Mouse (Mus musculus): ENCODE data around the gene Tex48.

Tex48 gene

GRCm38 (mm10) chr4:63595259-63595658, 27.0 kb downstream of the Tex48 start:
- DNase-seq (ENCODE audit: low read depth in 2 of 2, low spot score in 2 of 2) = peak in 1 of 2 experiments; percentile 13

GRCm38 (mm10) chr4:63594459-63595110, 27.6 kb downstream of the Tex48 start:
- DNase-seq (ENCODE audit: low read depth in 2 of 2, low spot score in 2 of 2) = no peak

- DNase-seq (ENCODE audit: low read depth in 2 of 2, low spot score in 2 of 2) = no peak
Measured at GRCm38 (mm10) chr4:63590538-63590937, 31.7 kb downstream of the Tex48 start.

- no peak for DNase-seq (ENCODE audit: low read depth in 2 of 2, low spot score in 2 of 2)
Measured at GRCm38 (mm10) chr4:63589987-63590386, 32.2 kb downstream of the Tex48 start.

GRCm38 (mm10) chr4:63586240-63586639, 36.0 kb downstream of the Tex48 start:
- no peak for DNase-seq (ENCODE audit: low read depth in 2 of 2, low spot score in 2 of 2)

GRCm38 (mm10) chr4:63585216-63585615, 37.0 kb downstream of the Tex48 start:
- DNase-seq (ENCODE audit: low read depth in 2 of 2, low spot score in 2 of 2) = no peak

GRCm38 (mm10) chr4:63582580-63582979, 39.6 kb downstream of the Tex48 start:
- DNase-seq (ENCODE audit: low read depth in 2 of 2, low spot score in 2 of 2) = no peak

GRCm38 (mm10) chr4:63580078-63580477, 42.1 kb downstream of the Tex48 start:
- no peak for DNase-seq (ENCODE audit: low read depth in 2 of 2, low spot score in 2 of 2)

GRCm38 (mm10) chr4:63579649-63580048, 42.6 kb downstream of the Tex48 start:
- no peak for DNase-seq (ENCODE audit: low read depth in 2 of 2, low spot score in 2 of 2)

- no peak for DNase-seq (ENCODE audit: low read depth in 2 of 2, low spot score in 2 of 2)
Measured at GRCm38 (mm10) chr4:63572621-63573020, 49.6 kb downstream of the Tex48 start.

GRCm38 (mm10) chr4:63570208-63570781, 51.9 kb downstream of the Tex48 start:
- no peak for DNase-seq (ENCODE audit: low read depth in 2 of 2, low spot score in 2 of 2)

- no peak for DNase-seq (ENCODE audit: low read depth in 2 of 2, low spot score in 2 of 2)
Measured at GRCm38 (mm10) chr4:63569322-63569721, 52.9 kb downstream of the Tex48 start.

GRCm38 (mm10) chr4:63567712-63568390, 54.4 kb downstream of the Tex48 start:
- DNase-seq (ENCODE audit: low read depth in 2 of 2, low spot score in 2 of 2) = no peak

- no peak for DNase-seq (ENCODE audit: low read depth in 2 of 2, low spot score in 2 of 2)
Measured at GRCm38 (mm10) chr4:63562742-63563141, 59.5 kb downstream of the Tex48 start.

GRCm38 (mm10) chr4:63561861-63562675, 60.2 kb downstream of the Tex48 start:
- peak in 1 of 2 experiments; percentile 40 for DNase-seq (ENCODE audit: low read depth in 2 of 2, low spot score in 2 of 2)

- DNase-seq (ENCODE audit: low read depth in 2 of 2, low spot score in 2 of 2) = no peak
Measured at GRCm38 (mm10) chr4:63560079-63560478, 62.1 kb downstream of the Tex48 start.

GRCm38 (mm10) chr4:63559127-63559697, 63.0 kb downstream of the Tex48 start:
- DNase-seq (ENCODE audit: low read depth in 2 of 2, low spot score in 2 of 2) = no peak

- DNase-seq (ENCODE audit: low read depth in 2 of 2, low spot score in 2 of 2) = peak; percentile 61 to 70
Measured at GRCm38 (mm10) chr4:63558407-63559081, 63.7 kb downstream of the Tex48 start, which contains the start of gene Tmem268. Tmem268 (plus strand) TSS chr4:63558781.

- no peak for DNase-seq (ENCODE audit: low read depth in 2 of 2, low spot score in 2 of 2)
Measured at GRCm38 (mm10) chr4:63557124-63558059, 64.8 kb downstream of the Tex48 start.
